Mouse (Mus musculus): Measurements from ENCODE around the gene Iffo2.

Iffo2 gene

GRCm38 (mm10) chr4:139606732-139607131 lies 76.4 kb downstream of the Iffo2 start:
- no peak for DNase-seq (ENCODE audit: low spot score in 2 of 2)

- no peak for DNase-seq (ENCODE audit: low spot score in 2 of 2)
Measured at GRCm38 (mm10) chr4:139608975-139609374, 78.6 kb downstream of the Iffo2 start.

GRCm38 (mm10) chr4:139610954-139611353 lies 80.6 kb downstream of the Iffo2 start:
- no peak for DNase-seq (ENCODE audit: low spot score in 2 of 2)

DNA sequence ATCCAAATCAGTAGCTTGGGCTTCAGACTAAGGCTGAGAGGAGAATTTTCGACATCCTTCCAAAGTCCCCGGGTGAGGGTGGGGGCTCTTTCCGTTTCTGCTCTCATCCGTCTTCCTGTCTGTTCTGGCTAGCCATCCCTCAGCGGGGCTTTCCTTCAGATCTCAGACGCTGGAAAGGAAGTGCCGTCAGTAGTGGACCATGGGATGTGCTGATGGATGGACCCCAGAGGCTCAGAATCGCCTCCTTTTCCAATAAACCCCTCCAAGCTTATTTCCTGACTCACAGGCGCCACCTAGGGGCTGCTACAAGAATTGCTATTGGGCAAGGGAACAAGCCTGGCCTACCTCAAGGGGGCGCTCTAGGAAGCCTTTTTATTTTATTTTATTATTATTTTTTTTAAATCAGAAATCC lies 81.2 kb downstream of the Iffo2 start:
- peak; percentile 41 to 68 for DNase-seq (ENCODE audit: low spot score in 2 of 2)

GRCm38 (mm10) chr4:139614524-139615260 lies 84.3 kb downstream of the Iffo2 start:
- DNase-seq (ENCODE audit: low spot score in 2 of 2) = no peak

GRCm38 (mm10) chr4:139616276-139617000 lies 86.1 kb downstream of the Iffo2 start:
- DNase-seq (ENCODE audit: low spot score in 2 of 2) = peak; percentile 38 to 52

DNA sequence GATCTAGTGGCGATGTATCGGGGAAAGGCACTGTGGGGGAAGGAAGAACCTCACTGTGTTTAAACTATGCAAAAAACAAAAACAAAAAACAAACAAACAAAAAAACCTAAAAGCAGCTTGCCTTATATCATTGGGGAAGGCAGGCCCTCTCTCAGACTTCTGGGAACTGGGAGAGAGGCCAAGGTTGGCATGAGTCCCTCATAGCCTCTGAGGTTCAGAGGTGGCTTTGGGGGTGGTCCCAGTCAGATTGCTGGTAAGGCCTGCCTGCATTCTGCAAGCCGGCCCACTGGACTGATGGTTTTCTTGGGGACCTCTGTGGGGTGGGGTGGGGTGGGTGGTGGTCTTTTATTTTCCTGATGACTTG lies 86.6 kb downstream of the Iffo2 start:
- no peak for DNase-seq (ENCODE audit: low spot score in 2 of 2)

DNA sequence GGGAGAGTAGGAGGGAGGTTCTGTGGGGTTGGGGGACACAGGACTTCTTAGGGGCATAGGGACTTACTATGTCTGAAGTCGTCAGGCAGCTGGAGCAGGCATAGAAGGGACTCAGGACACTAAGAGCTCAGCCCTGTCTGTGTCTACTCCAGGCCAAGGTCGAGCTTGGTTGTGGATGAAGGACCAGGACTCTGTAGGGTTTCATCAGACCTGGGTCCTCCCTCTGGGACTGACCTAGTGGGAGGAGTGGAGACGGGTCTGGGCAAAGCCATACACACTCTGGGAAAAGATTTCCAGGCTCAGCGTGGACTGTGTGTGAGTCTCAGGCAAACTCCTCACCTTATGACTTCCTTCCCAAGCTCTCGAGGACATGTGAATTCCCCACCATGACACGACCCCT lies 89.4 kb downstream of the Iffo2 start:
- DNase-seq (ENCODE audit: low spot score in 2 of 2) = no peak

- peak; percentile 62 to 70 for DNase-seq (ENCODE audit: low spot score in 2 of 2)
Measured at GRCm38 (mm10) chr4:139622373-139623282, 92.3 kb downstream of the Iffo2 start, which contains the start of gene Aldh4a1. TSS of gene Aldh4a1 (plus strand) at chr4:139622866.

DNA sequence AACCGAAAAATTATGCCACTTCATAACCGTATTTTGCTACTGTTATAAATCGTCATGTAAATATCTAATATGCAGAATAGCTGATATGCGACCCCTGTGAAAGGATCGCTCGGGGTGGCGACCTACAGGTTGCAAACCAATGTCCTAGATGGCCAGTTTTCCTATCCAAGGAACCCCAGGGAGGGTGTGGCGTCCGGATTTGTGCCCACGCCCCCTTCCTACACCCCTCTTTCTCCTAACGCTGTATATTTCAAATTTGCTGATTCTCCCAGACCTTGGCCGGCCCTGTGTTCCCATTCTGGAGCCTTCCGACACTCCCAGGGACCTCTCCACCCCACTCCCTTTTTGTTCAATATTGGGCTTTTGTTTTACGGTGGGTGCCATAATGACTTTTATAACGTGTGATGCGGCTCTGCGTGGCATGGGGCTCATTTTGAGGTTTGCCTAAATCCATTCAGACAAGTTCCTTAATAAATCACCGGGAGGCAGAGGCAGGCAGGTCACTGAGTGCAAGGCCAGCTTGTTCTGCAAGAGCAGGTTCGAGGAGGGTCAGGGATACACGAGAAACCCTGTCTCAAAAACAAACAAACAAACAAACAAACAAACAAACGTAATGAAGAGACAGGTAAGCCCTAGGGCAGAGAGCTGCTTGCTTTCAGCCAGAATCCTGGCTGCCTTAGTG lies 93.2 kb downstream of the Iffo2 start:
- no peak for DNase-seq (ENCODE audit: low spot score in 2 of 2)

GRCm38 (mm10) chr4:139624116-139624489 lies 93.8 kb downstream of the Iffo2 start:
- no peak for DNase-seq (ENCODE audit: low spot score in 2 of 2)

DNA sequence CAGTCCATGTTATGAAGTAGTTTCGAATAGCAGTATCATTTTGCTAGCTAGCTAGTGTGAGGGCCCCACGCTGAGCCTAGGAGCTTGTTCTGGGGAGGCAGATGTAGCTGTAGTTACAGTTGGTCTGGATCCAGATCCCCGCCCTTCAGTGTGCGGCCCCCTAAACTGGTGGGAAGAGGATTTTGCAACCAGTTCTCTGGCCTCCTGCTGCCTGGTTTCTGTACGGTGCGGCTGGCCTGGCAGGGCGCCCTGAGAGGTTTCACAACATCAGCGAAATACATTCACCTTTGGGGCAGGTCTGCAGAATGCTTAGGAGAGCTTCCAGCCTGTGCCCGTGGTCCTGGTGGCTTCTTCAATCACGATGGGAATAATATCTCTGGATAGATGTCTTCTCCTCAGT lies 94.4 kb downstream of the Iffo2 start:
- DNase-seq (ENCODE audit: low spot score in 2 of 2) = no peak

DNA sequence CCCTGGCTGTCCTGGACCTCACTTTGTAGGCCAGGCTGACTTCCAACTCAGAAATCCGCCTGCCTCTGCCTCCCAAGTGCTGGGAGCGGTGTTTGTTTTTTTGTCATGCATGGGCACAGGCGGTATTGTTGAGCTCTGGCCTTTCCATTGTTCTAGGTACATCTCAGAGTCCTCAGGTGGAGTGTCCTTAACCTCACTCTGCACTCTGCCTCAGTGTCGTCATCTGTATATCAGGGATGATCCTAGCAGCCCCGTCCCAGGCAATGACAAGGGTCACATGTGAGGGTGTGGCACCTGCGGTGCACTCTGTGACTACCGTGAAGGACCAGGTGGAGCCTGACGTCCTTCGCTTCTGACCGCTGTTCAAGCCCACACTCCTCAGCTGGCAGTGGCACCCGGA lies 97.0 kb downstream of the Iffo2 start:
- DNase-seq (ENCODE audit: low spot score in 2 of 2) = no peak

DNA sequence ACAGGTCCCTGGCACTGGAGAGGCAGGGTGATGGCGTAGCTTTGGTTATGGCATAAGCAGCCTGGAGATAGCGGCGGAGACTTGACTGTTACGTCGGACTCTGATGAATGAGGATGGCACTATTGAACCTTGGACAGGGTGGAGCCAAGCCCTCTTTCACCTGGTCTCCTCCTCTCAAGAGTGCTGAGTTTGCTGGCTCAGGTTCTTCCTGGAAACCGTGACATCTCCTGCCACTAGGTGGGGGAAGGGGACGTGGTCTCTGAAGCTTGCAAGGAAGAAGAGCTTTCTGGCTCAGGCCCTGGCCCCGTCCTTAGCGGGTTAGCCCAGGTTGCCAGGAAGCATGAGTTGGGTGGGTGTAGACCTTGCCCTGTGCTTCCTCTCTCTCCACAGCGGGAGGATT lies 99.8 kb downstream of the Iffo2 start:
- DNase-seq (ENCODE audit: low spot score in 2 of 2) = no peak

DNA sequence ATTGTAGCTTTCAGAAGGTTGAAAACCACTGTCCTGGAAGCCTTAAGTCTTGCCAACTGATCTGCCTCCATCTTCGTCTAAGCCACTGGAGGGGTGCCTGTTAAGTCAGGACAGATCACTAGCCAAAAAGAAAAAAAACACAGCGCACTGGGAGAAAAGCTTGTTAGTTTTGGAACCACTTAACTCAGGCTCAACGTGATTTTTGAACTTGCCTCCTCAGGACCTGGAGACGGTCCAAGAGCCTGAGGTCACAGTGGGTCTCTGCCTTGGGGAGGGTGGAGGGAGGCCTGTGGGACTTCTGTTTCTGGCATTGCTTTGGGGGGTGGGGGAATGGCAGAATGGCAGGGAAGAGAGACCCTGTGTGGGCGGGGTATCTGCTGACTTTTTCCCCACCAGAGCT lies 100.8 kb downstream of the Iffo2 start:
- no peak for DNase-seq (ENCODE audit: low spot score in 2 of 2)

- DNase-seq (ENCODE audit: low spot score in 2 of 2) = no peak
Measured at GRCm38 (mm10) chr4:139631569-139632253, 101.4 kb downstream of the Iffo2 start.

GRCm38 (mm10) chr4:139632254-139632580 lies 101.9 kb downstream of the Iffo2 start:
- no peak for DNase-seq (ENCODE audit: low spot score in 2 of 2)

GRCm38 (mm10) chr4:139636373-139636772 lies 106.0 kb downstream of the Iffo2 start:
- DNase-seq (ENCODE audit: low spot score in 2 of 2) = peak in 1 of 2 experiments; percentile 59

- DNase-seq (ENCODE audit: low spot score in 2 of 2) = no peak
Measured at GRCm38 (mm10) chr4:139637847-139638246, 107.5 kb downstream of the Iffo2 start.

- no peak for DNase-seq (ENCODE audit: low spot score in 2 of 2)
Measured at GRCm38 (mm10) chr4:139638356-139638755, 108.0 kb downstream of the Iffo2 start.

DNA sequence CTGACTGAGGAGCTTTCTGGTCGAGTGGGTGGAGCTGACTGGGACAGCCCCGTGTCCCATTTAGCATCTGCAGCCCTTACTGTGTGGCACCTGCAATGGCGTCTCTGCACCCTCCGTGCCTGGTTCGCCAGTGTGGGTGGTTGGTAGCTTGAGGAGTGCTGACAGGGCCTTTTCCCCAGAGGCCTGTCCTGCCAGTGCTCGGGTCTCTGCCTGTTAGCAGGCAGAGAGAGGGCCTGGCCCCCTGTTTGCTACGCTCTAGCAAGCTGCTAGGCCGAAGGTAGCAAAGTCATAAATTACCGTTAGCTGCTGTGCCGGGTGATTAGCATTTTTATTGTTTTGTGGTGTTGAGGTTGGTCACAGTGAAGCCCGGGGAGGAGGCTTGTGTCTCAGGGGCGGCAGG lies 109.5 kb downstream of the Iffo2 start:
- no peak for DNase-seq (ENCODE audit: low spot score in 2 of 2)
